Mouse (Mus musculus) forebrain, embryonic 15.5 days (tissue): ENCODE measurements at regions not wholly inside any gene's neighbourhood (a gene's known extent, or its start where the extent isn't known, plus 50 kb on each side); places are given as distances from the start of the nearest gene placed in this dataset.
"Not testable (repeated sequence)": the region's sequence is repeated elsewhere in the genome, so short reads cannot be mapped to it uniquely, and the experiment has no call there.

Source experiments
- ATAC-seq: fragments of 200-750 bp; cut with Nextera tagmentation; replicated peaks from 2 replicates; pipeline ENCODE4 v1.8.0; 2017; ENCODE audit warnings: mild to moderate bottlenecking, moderate TSS enrichment, moderate library complexity
- H3K27ac ChIP-seq: fragments of 300-500 bp; sonication (generic); replicated peaks from 2 replicates; pipeline ENCODE4 v1.5.1; 2015; ENCODE audit warnings: mild to moderate bottlenecking, inconsistent platforms
- H3K27me3 ChIP-seq: fragments of 300-500 bp; sonication (generic); 2 replicates; pipeline ENCODE4 v1.6.1; 2015; ENCODE audit warnings: inconsistent platforms
- H3K36me3 ChIP-seq: fragments of 300-500 bp; sonication (generic); 2 replicates; pipeline ENCODE4 v1.6.1; 2015; ENCODE audit warnings: mild to moderate bottlenecking, inconsistent platforms
- H3K4me1 ChIP-seq: fragments of 300-500 bp; sonication (generic); 2 replicates; pipeline ENCODE4 v1.6.1; 2015; ENCODE audit warnings: inconsistent platforms
- H3K4me2 ChIP-seq: fragments of 300-500 bp; sonication (generic); replicated peaks from 2 replicates; pipeline ENCODE4 v1.6.1; 2015; ENCODE audit warnings: mild to moderate bottlenecking, inconsistent platforms
- H3K4me3 ChIP-seq: fragments of 300-500 bp; sonication (generic); 2 replicates; pipeline ENCODE4 v1.5.1; 2015; ENCODE audit warnings: mild to moderate bottlenecking, inconsistent platforms
- H3K9ac ChIP-seq: fragments of 300-500 bp; sonication (generic); replicated peaks from 2 replicates; pipeline ENCODE4 v1.6.1; 2015; ENCODE audit warnings: mild to moderate bottlenecking, inconsistent platforms
- H3K9me3 ChIP-seq: fragments of 300-500 bp; sonication (generic); 2 replicates; pipeline ENCODE4 v1.6.1; 2016; ENCODE audit warnings: inconsistent platforms
- WGBS: fragments of 180-500 bp; shearing (Covaris S2); methylation state at CpG from one replicate; pipeline ENCODE4 v1.1.7; 2015; ENCODE audit warnings: mixed read lengths; 5-methylcytosine and 5-hydroxymethylcytosine counted together

DNA sequence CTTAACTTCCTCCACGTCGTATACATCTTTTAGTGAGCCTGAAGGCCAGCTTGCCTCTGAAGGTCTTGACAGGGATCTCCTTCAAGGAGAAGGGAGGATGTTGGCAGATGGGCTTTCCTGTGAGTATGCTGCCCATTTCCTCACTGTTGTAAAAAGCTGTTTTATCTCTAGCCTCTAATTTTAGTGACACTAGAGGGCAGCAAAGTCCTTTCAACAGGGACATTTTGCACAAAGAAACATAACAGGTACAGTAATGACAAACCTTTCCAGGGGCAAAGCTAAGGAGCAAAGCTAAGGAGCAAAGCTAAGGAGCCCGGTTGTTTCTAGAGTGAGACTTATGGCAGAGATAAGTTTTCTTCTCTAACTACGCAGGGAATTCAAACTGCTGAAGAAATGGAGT is 59.0 kb upstream of the Kbtbd8 start:
- Histone ChIP-seq H3K4me3 (no peak overlapping the region), H3K4me1 (no peaks in the 10 kb centered on the region), H3K27me3 (no peaks in the 10 kb centered on the region), H3K4me2 (no peak overlapping the region), H3K36me3 (no peaks in the 10 kb centered on the region), H3K27ac (no peak overlapping the region), H3K9ac (no peak overlapping the region), H3K9me3 (no peaks in the 10 kb centered on the region)
- no peak for ATAC-seq
- 54% methylated on average over 4 of the region's 4 CpGs for WGBS

- H3K4me2 ChIP-seq = no peak overlapping the region
- ATAC-seq = no peak
These were observed 60.8 kb upstream of the Kbtbd8 start for GRCm38 (mm10) chr6:95056222-95056621.

DNA sequence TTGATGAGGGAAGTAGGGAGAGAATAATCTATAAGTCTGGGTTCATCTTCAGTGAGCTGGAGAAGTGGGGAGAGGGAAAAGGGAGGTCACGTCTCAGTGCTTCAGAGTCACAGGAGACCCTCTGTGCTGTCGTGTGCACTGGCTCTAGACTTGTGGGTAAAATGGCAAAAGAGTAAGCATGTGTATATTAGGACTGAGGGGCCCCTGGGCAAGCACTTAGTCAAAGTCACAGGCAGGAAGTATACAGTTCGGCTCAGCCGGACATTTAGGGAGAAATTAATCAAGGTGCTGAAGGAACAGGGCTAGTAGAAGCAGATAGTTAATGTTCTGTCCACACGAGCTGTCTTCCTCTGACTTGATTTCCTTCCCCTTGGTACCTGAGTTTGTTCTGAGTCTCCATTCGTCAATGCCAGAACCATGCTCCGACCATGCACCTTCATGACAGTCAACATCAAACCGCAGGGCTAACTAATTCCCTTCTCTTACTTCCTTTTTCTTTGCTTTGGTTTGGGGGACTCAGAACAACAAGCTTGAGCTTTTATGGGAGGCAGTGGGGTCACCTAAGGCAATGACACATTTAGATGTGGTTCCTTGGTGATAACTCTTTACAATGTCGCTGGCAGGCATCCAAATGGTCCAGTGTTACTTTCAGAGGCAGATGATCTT is 63.2 kb upstream of the Kbtbd8 start:
- Histone ChIP-seq H3K27me3 (no peaks in the 10 kb centered on the region), H3K4me2 (no peak overlapping the region), H3K9me3 (no peaks in the 10 kb centered on the region), H3K27ac (no peak overlapping the region), H3K36me3 (no peaks in the 10 kb centered on the region), H3K4me3 (no peak overlapping the region), H3K9ac (no peak overlapping the region), H3K4me1 (no peaks in the 10 kb centered on the region)
- WGBS = 81% methylated on average over 9 of the region's 9 CpGs
- no peak for ATAC-seq

More at GRCm38 (mm10) chr6:95056222-95056621, 60.8 kb upstream of the Kbtbd8 start:
- no peak overlapping the region for H3K9ac ChIP-seq
- no peaks in the 10 kb centered on the region for H3K27me3 ChIP-seq
- no peak overlapping the region for H3K27ac ChIP-seq
- H3K9me3 ChIP-seq = no peaks in the 10 kb centered on the region
- no peaks in the 10 kb centered on the region for H3K36me3 ChIP-seq
- H3K4me1 ChIP-seq = no peaks in the 10 kb centered on the region
- no peak overlapping the region for H3K4me3 ChIP-seq
- WGBS = 90% methylated on average over 2 of the region's 2 CpGs

- H3K36me3 ChIP-seq, ATAC-seq, H3K4me2 ChIP-seq, H3K4me3 ChIP-seq, H3K9me3 ChIP-seq, H3K4me1 ChIP-seq, H3K9ac ChIP-seq, H3K27me3 ChIP-seq, H3K27ac ChIP-seq: not testable (repeated sequence)
- 13% methylated on average over 7 of the region's 10 CpGs for WGBS
These were observed 75.7 kb upstream of the Kbtbd8 start for GRCm38 (mm10) chr6:95041351-95041750.

- Histone ChIP-seq H3K36me3 (no peaks in the 10 kb centered on the region), H3K27ac (no peak overlapping the region), H3K9me3 (no peaks in the 10 kb centered on the region), H3K27me3 (no peaks in the 10 kb centered on the region), H3K4me3 (no peak overlapping the region), H3K4me2 (no peak overlapping the region), H3K4me1 (0 out of 2 replicates have a peak, but pooled peaks cover 6% of the 10 kb centered on the region), H3K9ac (no peak overlapping the region)
- 28% methylated on average over 4 of the region's 4 CpGs for WGBS
- no peak for ATAC-seq
These were observed 92.8 kb upstream of the Kbtbd8 start for GRCm38 (mm10) chr6:95024239-95024638.

- H3K27ac ChIP-seq = no peak overlapping the region
- 0 out of 2 replicates have a peak, but pooled peaks cover 10% of the 10 kb centered on the region for H3K4me1 ChIP-seq
- no peaks in the 10 kb centered on the region for H3K27me3 ChIP-seq
- ATAC-seq = no peak
- no peak overlapping the region for H3K9ac ChIP-seq
- H3K4me2 ChIP-seq = no peak overlapping the region
- H3K4me3 ChIP-seq = no peak overlapping the region
- H3K9me3 ChIP-seq = no peaks in the 10 kb centered on the region
- 13% methylated on average over 7 of the region's 7 CpGs for WGBS
- H3K36me3 ChIP-seq = no peaks in the 10 kb centered on the region
These were observed 95.3 kb upstream of the Kbtbd8 start for GRCm38 (mm10) chr6:95021724-95022123.

GRCm38 (mm10) chr6:95017911-95018310 is 99.1 kb upstream of the Kbtbd8 start:
- Histone ChIP-seq H3K4me2 (no peak overlapping the region), H3K4me3 (no peak overlapping the region), H3K9ac (no peak overlapping the region), H3K27me3 (no peaks in the 10 kb centered on the region), H3K4me1 (0 out of 2 replicates have a peak, but pooled peaks cover 9% of the 10 kb centered on the region), H3K36me3 (no peaks in the 10 kb centered on the region), H3K27ac (no peak overlapping the region), H3K9me3 (no peaks in the 10 kb centered on the region)
- 39% methylated on average over 4 of the region's 4 CpGs for WGBS
- no peak for ATAC-seq

- ATAC-seq = no peak
These were observed 99.6 kb upstream of the Kbtbd8 start for GRCm38 (mm10) chr6:95017484-95017883.

GRCm38 (mm10) chr6:95013096-95013495 is 103.9 kb upstream of the Kbtbd8 start:
- H3K27ac ChIP-seq = no peak overlapping the region
- no peak overlapping the region for H3K9ac ChIP-seq
- no peaks in the 10 kb centered on the region for H3K27me3 ChIP-seq
- ATAC-seq = no peak
- H3K4me2 ChIP-seq = no peak overlapping the region
- H3K36me3 ChIP-seq = no peaks in the 10 kb centered on the region
- no peaks in the 10 kb centered on the region for H3K9me3 ChIP-seq
- H3K4me1 ChIP-seq = 0 out of 2 replicates have a peak, but pooled peaks cover 4% of the 10 kb centered on the region
- 60% methylated on average over 5 of the region's 5 CpGs for WGBS
- H3K4me3 ChIP-seq = no peak overlapping the region

More at GRCm38 (mm10) chr6:95017484-95017883, 99.6 kb upstream of the Kbtbd8 start:
- H3K27me3 ChIP-seq = no peaks in the 10 kb centered on the region
- no peak overlapping the region for H3K27ac ChIP-seq
- H3K9ac ChIP-seq = no peak overlapping the region
- H3K9me3 ChIP-seq = no peaks in the 10 kb centered on the region
- no peak overlapping the region for H3K4me3 ChIP-seq
- no peaks in the 10 kb centered on the region for H3K36me3 ChIP-seq
- WGBS = 87% methylated on average over 3 of the region's 3 CpGs
- H3K4me1 ChIP-seq = 0 out of 2 replicates have a peak, but pooled peaks cover 7% of the 10 kb centered on the region
- H3K4me2 ChIP-seq = no peak overlapping the region

GRCm38 (mm10) chr6:95006485-95006884 is 110.6 kb upstream of the Kbtbd8 start:
- no peaks in the 10 kb centered on the region for H3K36me3 ChIP-seq
- H3K27me3 ChIP-seq = no peaks in the 10 kb centered on the region
- H3K9me3 ChIP-seq = no peaks in the 10 kb centered on the region
- H3K4me3 ChIP-seq = no peak overlapping the region
- no peak overlapping the region for H3K9ac ChIP-seq
- no peak overlapping the region for H3K27ac ChIP-seq
- no peak overlapping the region for H3K4me2 ChIP-seq
- ATAC-seq = no peak
- 62% methylated on average over 2 of the region's 2 CpGs for WGBS
- no peaks in the 10 kb centered on the region for H3K4me1 ChIP-seq

DNA sequence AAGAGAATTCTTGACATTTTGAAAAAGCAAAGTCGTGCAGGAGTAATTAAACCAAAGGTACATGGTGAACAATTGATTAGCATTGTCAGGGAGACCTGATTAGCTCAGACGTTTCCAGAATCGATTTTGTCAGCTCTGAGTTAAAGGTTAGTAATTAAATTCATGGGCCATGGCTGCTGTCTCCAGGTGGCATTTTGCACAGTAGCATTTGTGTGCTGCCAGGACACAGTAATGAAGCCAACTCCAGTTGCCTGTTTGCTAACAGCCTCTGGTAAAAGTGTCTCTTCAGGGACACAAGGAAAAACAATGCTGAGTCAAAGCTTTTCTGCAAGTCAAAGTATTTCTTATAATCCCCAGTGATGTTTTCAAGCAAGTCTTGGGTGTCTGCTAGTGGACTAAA is 113.3 kb upstream of the Kbtbd8 start:
- no peak overlapping the region for H3K4me2 ChIP-seq
- WGBS = 56% methylated on average over 3 of the region's 3 CpGs
- no peaks in the 10 kb centered on the region for H3K27me3 ChIP-seq
- H3K9me3 ChIP-seq = no peaks in the 10 kb centered on the region
- no peak overlapping the region for H3K27ac ChIP-seq
- no peaks in the 10 kb centered on the region for H3K4me1 ChIP-seq
- no peak overlapping the region for H3K4me3 ChIP-seq
- no peak overlapping the region for H3K9ac ChIP-seq
- ATAC-seq = no peak
- H3K36me3 ChIP-seq = no peaks in the 10 kb centered on the region

DNA sequence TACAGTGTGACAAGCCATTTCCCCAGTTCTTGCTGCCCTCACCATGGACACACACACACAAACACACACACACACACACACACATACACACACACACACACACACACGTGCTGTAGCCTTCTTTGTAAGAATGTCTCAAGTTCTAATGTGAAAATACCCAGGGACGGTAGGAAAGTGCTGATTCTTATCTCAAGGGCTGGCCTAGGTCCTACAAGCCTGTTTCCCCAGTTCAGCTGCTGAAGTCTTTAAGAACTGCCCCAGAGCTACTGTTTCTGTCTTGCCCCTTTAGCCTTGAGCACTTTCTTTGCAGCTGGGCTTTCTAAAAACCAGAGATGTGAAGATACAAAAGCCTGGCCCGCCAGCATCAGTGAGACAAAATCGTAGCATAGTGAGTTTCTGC is 117.5 kb upstream of the Kbtbd8 start:
- no peak overlapping the region for H3K27ac ChIP-seq
- no peak overlapping the region for H3K9ac ChIP-seq
- WGBS = 76% methylated on average over 4 of the region's 4 CpGs
- no peaks in the 10 kb centered on the region for H3K9me3 ChIP-seq
- no peaks in the 10 kb centered on the region for H3K36me3 ChIP-seq
- H3K4me3 ChIP-seq = no peak overlapping the region
- no peaks in the 10 kb centered on the region for H3K27me3 ChIP-seq
- H3K4me2 ChIP-seq = no peak overlapping the region
- no peaks in the 10 kb centered on the region for H3K4me1 ChIP-seq
- ATAC-seq = no peak

DNA sequence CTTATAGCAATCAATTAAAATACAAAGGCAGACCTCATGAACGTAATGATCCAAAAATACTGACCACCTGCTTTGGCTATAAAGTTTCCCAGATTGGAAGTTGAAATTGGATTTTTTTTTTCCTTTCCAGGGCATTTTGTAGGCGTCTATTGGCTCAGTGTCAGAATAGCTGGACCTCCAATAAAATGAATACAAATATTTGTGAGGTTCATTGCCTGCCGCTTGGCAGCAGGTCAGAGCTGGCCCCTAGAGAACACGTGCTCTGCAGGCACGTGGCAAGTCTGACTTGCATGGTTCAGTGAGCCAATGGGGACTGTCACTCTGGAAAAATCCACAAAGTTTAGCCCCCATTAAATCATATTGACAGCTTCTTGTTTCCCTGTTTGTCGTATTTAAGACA is 118.0 kb upstream of the Kbtbd8 start:
- H3K4me1 ChIP-seq = no peaks in the 10 kb centered on the region
- WGBS = 59% methylated on average over 6 of the region's 6 CpGs
- H3K27ac ChIP-seq = no peak overlapping the region
- H3K9ac ChIP-seq = no peak overlapping the region
- no peak for ATAC-seq
- no peaks in the 10 kb centered on the region for H3K36me3 ChIP-seq
- no peak overlapping the region for H3K4me3 ChIP-seq
- no peaks in the 10 kb centered on the region for H3K27me3 ChIP-seq
- H3K4me2 ChIP-seq = no peak overlapping the region
- H3K9me3 ChIP-seq = no peaks in the 10 kb centered on the region
